Mouse (Mus musculus): Measurements from ENCODE around the gene 4930432M17Rik. TPM values are rescaled to one million over a fixed set of nuclear protein-coding genes. Genes with fewer than 3 reads are reported as not detected.

Gene 4930432M17Rik
- polyA plus RNA-seq, 1 experiment from 2014 or later = not detected

GRCm38 (mm10) chr3:121689029-121689428 lies 18.5 kb downstream of the 4930432M17Rik start:
- H3K27me3 ChIP-seq (ENCODE audit: insufficient read depth, low read length) = no peaks in the 10 kb centered on the region
- H3K9ac ChIP-seq (ENCODE audit: low read depth, low read length) = no peak overlapping the region
- no peak for DNase-seq (ENCODE audit: low spot score)
- H3K4me3 ChIP-seq (replicated peaks; ENCODE audit: low read depth, low read length) = no peak overlapping the region
- no peak for TF ChIP-seq CTCF (IDR thresholded peaks at IDR 0.05; ENCODE audit: low read depth)
- H3K4me2 ChIP-seq (ENCODE audit: low read length) = no peak overlapping the region
- no peaks in the 10 kb centered on the region for H3K36me3 ChIP-seq (ENCODE audit: insufficient read depth, low read length)
- no peaks in the 10 kb centered on the region for H3K9me3 ChIP-seq (replicated peaks; ENCODE audit: low read length)
- 78% methylated on average over 5 of the region's 5 CpGs for WGBS
- no peak overlapping the region for H3K27ac ChIP-seq
- no peaks in the 10 kb centered on the region for H3K4me1 ChIP-seq (replicated peaks; ENCODE audit: insufficient read depth, low read length)
- no peak for ATAC-seq (replicated peaks; ENCODE audit: low FRiP score, low read depth)

GRCm38 (mm10) chr3:121689697-121690096 lies 19.1 kb downstream of the 4930432M17Rik start:
- DNase-seq (ENCODE audit: low spot score) = no peak
- ATAC-seq (replicated peaks; ENCODE audit: low FRiP score, low read depth) = no peak
- H3K4me2 ChIP-seq (ENCODE audit: low read length) = no peak overlapping the region
- no peak for TF ChIP-seq CTCF (IDR thresholded peaks at IDR 0.05; ENCODE audit: low read depth)
- H3K4me1 ChIP-seq (replicated peaks; ENCODE audit: insufficient read depth, low read length) = no peaks in the 10 kb centered on the region
- no peaks in the 10 kb centered on the region for H3K36me3 ChIP-seq (ENCODE audit: insufficient read depth, low read length)
- H3K4me3 ChIP-seq (replicated peaks; ENCODE audit: low read depth, low read length) = no peak overlapping the region
- H3K9me3 ChIP-seq (replicated peaks; ENCODE audit: low read length) = no peaks in the 10 kb centered on the region
- H3K27me3 ChIP-seq (ENCODE audit: insufficient read depth, low read length) = no peaks in the 10 kb centered on the region
- no peak overlapping the region for H3K27ac ChIP-seq
- 85% methylated on average over 3 of the region's 3 CpGs for WGBS
- no peak overlapping the region for H3K9ac ChIP-seq (ENCODE audit: low read depth, low read length)

GRCm38 (mm10) chr3:121693001-121693730 lies 22.6 kb downstream of the 4930432M17Rik start:
- H3K9ac ChIP-seq (ENCODE audit: low read depth, low read length) = no peak overlapping the region
- no peak overlapping the region for H3K27ac ChIP-seq
- H3K27me3 ChIP-seq (ENCODE audit: insufficient read depth, low read length) = no peaks in the 10 kb centered on the region
- no peak for ATAC-seq (replicated peaks; ENCODE audit: low FRiP score, low read depth)
- no peaks in the 10 kb centered on the region for H3K9me3 ChIP-seq (replicated peaks; ENCODE audit: low read length)
- H3K36me3 ChIP-seq (ENCODE audit: insufficient read depth, low read length) = no peaks in the 10 kb centered on the region
- no peaks in the 10 kb centered on the region for H3K4me1 ChIP-seq (replicated peaks; ENCODE audit: insufficient read depth, low read length)
- no peak for TF ChIP-seq CTCF (IDR thresholded peaks at IDR 0.05; ENCODE audit: low read depth)
- no peak for DNase-seq (ENCODE audit: low spot score)
- H3K4me2 ChIP-seq (ENCODE audit: low read length) = no peak overlapping the region
- WGBS = 69% methylated on average over 13 of the region's 13 CpGs
- no peak overlapping the region for H3K4me3 ChIP-seq (replicated peaks; ENCODE audit: low read depth, low read length)

- Histone ChIP-seq H3K27ac (no peak overlapping the region), H3K4me3 (replicated peaks; ENCODE audit: low read depth, low read length) (no peak overlapping the region), H3K27me3 (ENCODE audit: insufficient read depth, low read length) (no peaks in the 10 kb centered on the region), H3K9me3 (replicated peaks; ENCODE audit: low read length) (no peaks in the 10 kb centered on the region), H3K4me2 (ENCODE audit: low read length) (no peak overlapping the region), H3K4me1 (replicated peaks; ENCODE audit: insufficient read depth, low read length) (no peaks in the 10 kb centered on the region), H3K9ac (ENCODE audit: low read depth, low read length) (no peak overlapping the region), H3K36me3 (ENCODE audit: insufficient read depth, low read length) (no peaks in the 10 kb centered on the region)
- 86% methylated on average over 5 of the region's 5 CpGs for WGBS
- no peak for DNase-seq (ENCODE audit: low spot score)
- no peak for TF ChIP-seq CTCF (IDR thresholded peaks at IDR 0.05; ENCODE audit: low read depth)
- no peak for ATAC-seq (replicated peaks; ENCODE audit: low FRiP score, low read depth)
Measured at GRCm38 (mm10) chr3:121693746-121694145, 23.2 kb downstream of the 4930432M17Rik start.

GRCm38 (mm10) chr3:121697169-121697568 lies 26.6 kb downstream of the 4930432M17Rik start:
- 66% methylated on average over 7 of the region's 7 CpGs for WGBS
- DNase-seq (ENCODE audit: low spot score) = no peak

GRCm38 (mm10) chr3:121699401-121699800 lies 28.8 kb downstream of the 4930432M17Rik start:
- no peaks in the 10 kb centered on the region for H3K27me3 ChIP-seq (ENCODE audit: insufficient read depth, low read length)
- 68% methylated on average over 4 of the region's 4 CpGs for WGBS
- no peaks in the 10 kb centered on the region for H3K4me1 ChIP-seq (replicated peaks; ENCODE audit: insufficient read depth, low read length)
- no peak overlapping the region for H3K27ac ChIP-seq
- TF ChIP-seq CTCF (IDR thresholded peaks at IDR 0.05; ENCODE audit: low read depth) = no peak
- H3K9ac ChIP-seq (ENCODE audit: low read depth, low read length) = no peak overlapping the region
- ATAC-seq (replicated peaks; ENCODE audit: low FRiP score, low read depth) (no peak), DNase-seq (ENCODE audit: low spot score) (no peak)
- no peaks in the 10 kb centered on the region for H3K36me3 ChIP-seq (ENCODE audit: insufficient read depth, low read length)
- H3K9me3 ChIP-seq (replicated peaks; ENCODE audit: low read length) = no peaks in the 10 kb centered on the region
- H3K4me2 ChIP-seq (ENCODE audit: low read length) = no peak overlapping the region
- no peak overlapping the region for H3K4me3 ChIP-seq (replicated peaks; ENCODE audit: low read depth, low read length)

More at GRCm38 (mm10) chr3:121697169-121697568, 26.6 kb downstream of the 4930432M17Rik start:
- H3K4me3 ChIP-seq (replicated peaks; ENCODE audit: low read depth, low read length) = no peak overlapping the region
- no peaks in the 10 kb centered on the region for H3K36me3 ChIP-seq (ENCODE audit: insufficient read depth, low read length)
- no peaks in the 10 kb centered on the region for H3K9me3 ChIP-seq (replicated peaks; ENCODE audit: low read length)
- H3K9ac ChIP-seq (ENCODE audit: low read depth, low read length) = no peak overlapping the region
- H3K4me2 ChIP-seq (ENCODE audit: low read length) = no peak overlapping the region
- no peak overlapping the region for H3K27ac ChIP-seq
- no peaks in the 10 kb centered on the region for H3K4me1 ChIP-seq (replicated peaks; ENCODE audit: insufficient read depth, low read length)
- ATAC-seq (replicated peaks; ENCODE audit: low FRiP score, low read depth) = no peak
- H3K27me3 ChIP-seq (ENCODE audit: insufficient read depth, low read length) = no peaks in the 10 kb centered on the region
- TF ChIP-seq CTCF (IDR thresholded peaks at IDR 0.05; ENCODE audit: low read depth) = no peak
